Mouse (Mus musculus): Measurements from ENCODE around the gene Chd6. TPM values are rescaled to one million over a fixed set of nuclear protein-coding genes. Genes with fewer than 3 reads are reported as not detected.

The Chd6 gene
- polyA plus RNA-seq, 1 experiment from 2014 or later, result 45.2 TPM

GRCm38 (mm10) chr2:160910633-160911032 is 198.2 kb downstream of the Chd6 start:
- H3K36me3 ChIP-seq (ENCODE audit: control insufficient read depth, insufficient read depth, low read length), result no peaks in the 10 kb centered on the region
- H3K27ac ChIP-seq (ENCODE audit: low read depth, low read length), result no peak overlapping the region
- DNase-seq (ENCODE audit: low spot score) (no peak), ATAC-seq (replicated peaks; ENCODE audit: low FRiP score) (no peak)
- no peak overlapping the region for H3K9ac ChIP-seq (ENCODE audit: low read length)
- peaks cover 10% of the 10 kb centered on the region for H3K4me1 ChIP-seq (replicated peaks; ENCODE audit: control insufficient read depth, insufficient read depth, low read length)
- H3K4me2 ChIP-seq (ENCODE audit: low read depth, low read length, severe bottlenecking), result no peak overlapping the region
- peaks cover 30% of the 10 kb centered on the region for H3K27me3 ChIP-seq (ENCODE audit: control insufficient read depth, insufficient read depth, low read length)
- H3K9me3 ChIP-seq (ENCODE audit: control insufficient read depth, low read length), result no peaks in the 10 kb centered on the region
- 90% methylated on average over 5 of the region's 5 CpGs for WGBS
- H3K4me3 ChIP-seq (ENCODE audit: low read depth, low read length), result no peak overlapping the region

GRCm38 (mm10) chr2:160908607-160909006 is 200.3 kb downstream of the Chd6 start:
- H3K27me3 ChIP-seq (ENCODE audit: control insufficient read depth, insufficient read depth, low read length), result peaks cover 30% of the 10 kb centered on the region

GRCm38 (mm10) chr2:160906101-160906500 is 202.8 kb downstream of the Chd6 start:
- ATAC-seq (replicated peaks; ENCODE audit: low FRiP score) (no peak), DNase-seq (ENCODE audit: low spot score) (no peak)
- H3K4me2 ChIP-seq (ENCODE audit: low read depth, low read length, severe bottlenecking), result no peak overlapping the region
- no peaks in the 10 kb centered on the region for H3K9me3 ChIP-seq (ENCODE audit: control insufficient read depth, low read length)
- WGBS, result 79% methylated on average over 5 of the region's 5 CpGs
- no peak overlapping the region for H3K4me3 ChIP-seq (ENCODE audit: low read depth, low read length)
- no peak overlapping the region for H3K9ac ChIP-seq (ENCODE audit: low read length)
- H3K27me3 ChIP-seq (ENCODE audit: control insufficient read depth, insufficient read depth, low read length), result peaks cover 8% of the 10 kb centered on the region
- no peaks in the 10 kb centered on the region for H3K4me1 ChIP-seq (replicated peaks; ENCODE audit: control insufficient read depth, insufficient read depth, low read length)
- no peaks in the 10 kb centered on the region for H3K36me3 ChIP-seq (ENCODE audit: control insufficient read depth, insufficient read depth, low read length)
- no peak overlapping the region for H3K27ac ChIP-seq (ENCODE audit: low read depth, low read length)

More at GRCm38 (mm10) chr2:160908607-160909006, 200.3 kb downstream of the Chd6 start:
- ATAC-seq (replicated peaks; ENCODE audit: low FRiP score), result no peak
- WGBS, result 64% methylated on average over 18 of the region's 18 CpGs
- Histone ChIP-seq H3K9ac (ENCODE audit: low read length) (no peak overlapping the region), H3K9me3 (ENCODE audit: control insufficient read depth, low read length) (no peaks in the 10 kb centered on the region), H3K4me3 (ENCODE audit: low read depth, low read length) (no peak overlapping the region), H3K36me3 (ENCODE audit: control insufficient read depth, insufficient read depth, low read length) (no peaks in the 10 kb centered on the region), H3K4me1 (replicated peaks; ENCODE audit: control insufficient read depth, insufficient read depth, low read length) (peaks cover 10% of the 10 kb centered on the region), H3K4me2 (ENCODE audit: low read depth, low read length, severe bottlenecking) (no peak overlapping the region), H3K27ac (ENCODE audit: low read depth, low read length) (no peak overlapping the region)
- no peak for DNase-seq (ENCODE audit: low spot score)

- H3K4me1 ChIP-seq (replicated peaks; ENCODE audit: control insufficient read depth, insufficient read depth, low read length), result no peaks in the 10 kb centered on the region
- WGBS, result 95% methylated on average over 12 of the region's 12 CpGs
- H3K4me3 ChIP-seq (ENCODE audit: low read depth, low read length), result no peak overlapping the region
- H3K27ac ChIP-seq (ENCODE audit: low read depth, low read length), result no peak overlapping the region
- H3K9me3 ChIP-seq (ENCODE audit: control insufficient read depth, low read length), result no peaks in the 10 kb centered on the region
- no peak for DNase-seq (ENCODE audit: low spot score)
- no peak for ATAC-seq (replicated peaks; ENCODE audit: low FRiP score)
- H3K36me3 ChIP-seq (ENCODE audit: control insufficient read depth, insufficient read depth, low read length), result no peaks in the 10 kb centered on the region
- H3K4me2 ChIP-seq (ENCODE audit: low read depth, low read length, severe bottlenecking), result no peak overlapping the region
- H3K9ac ChIP-seq (ENCODE audit: low read length), result no peak overlapping the region
- H3K27me3 ChIP-seq (ENCODE audit: control insufficient read depth, insufficient read depth, low read length), result peaks cover 1% of the 10 kb centered on the region
These were observed 203.6 kb downstream of the Chd6 start for GRCm38 (mm10) chr2:160905301-160905700.

- WGBS, result 90% methylated on average over 7 of the region's 7 CpGs
- no peaks in the 10 kb centered on the region for H3K27me3 ChIP-seq (ENCODE audit: control insufficient read depth, insufficient read depth, low read length)
- H3K4me1 ChIP-seq (replicated peaks; ENCODE audit: control insufficient read depth, insufficient read depth, low read length), result no peaks in the 10 kb centered on the region
- no peaks in the 10 kb centered on the region for H3K36me3 ChIP-seq (ENCODE audit: control insufficient read depth, insufficient read depth, low read length)
- DNase-seq (ENCODE audit: low spot score), result no peak
- no peaks in the 10 kb centered on the region for H3K9me3 ChIP-seq (ENCODE audit: control insufficient read depth, low read length)
- ATAC-seq (replicated peaks; ENCODE audit: low FRiP score), result no peak
- H3K4me3 ChIP-seq (ENCODE audit: low read depth, low read length), result no peak overlapping the region
- H3K27ac ChIP-seq (ENCODE audit: low read depth, low read length), result no peak overlapping the region
- H3K9ac ChIP-seq (ENCODE audit: low read length), result no peak overlapping the region
- H3K4me2 ChIP-seq (ENCODE audit: low read depth, low read length, severe bottlenecking), result no peak overlapping the region
These were observed 207.0 kb downstream of the Chd6 start for GRCm38 (mm10) chr2:160901656-160902412.

Other genes starting within 250 kb of the Chd6 start
- gene Zhx3, start 236.1 kb downstream of the Chd6 start, polyA plus RNA-seq (2014; fragmentation: Nextera tagmentation; extraction: Ambion mirVana), result 10.0 TPM in 2 replicates
- gene Lpin3, start 228.4 kb downstream of the Chd6 start, polyA plus RNA-seq (2014; fragmentation: Nextera tagmentation; extraction: Ambion mirVana), result 0.20 and 1.1 TPM in 2 replicates
- 1.9 and 2.2 TPM in 2 replicates for gene Emilin3, start 196.7 kb downstream of the Chd6 start, polyA plus RNA-seq (2014; fragmentation: Nextera tagmentation; extraction: Ambion mirVana)